Mouse (Mus musculus) hindbrain, embryonic 12.5 days (tissue): ENCODE measurements at regions not wholly inside any gene's neighbourhood (a gene's known extent, or its start where the extent isn't known, plus 50 kb on each side); places are given as distances from the start of the nearest gene placed in this dataset.

ENCODE experiments used
- ATAC-seq: fragments of 200-750 bp; cut with Nextera tagmentation; 2 replicates; pipeline ENCODE4 v1.8.0; 2017; ENCODE audit warnings: moderate TSS enrichment; ENCODE audit not compliant: low FRiP score
- H3K27ac ChIP-seq: fragments of 300-500 bp; sonication (generic); 2 replicates; pipeline ENCODE4 v1.5.1; 2016; ENCODE audit warnings: mild to moderate bottlenecking
- H3K27me3 ChIP-seq: fragments of 300-500 bp; sonication (generic); 2 replicates; pipeline ENCODE4 v1.6.1; 2016; ENCODE audit warnings: mild to moderate bottlenecking
- H3K36me3 ChIP-seq: fragments of 300-500 bp; sonication (generic); 2 replicates; pipeline ENCODE4 v1.6.1; 2016; ENCODE audit warnings: mild to moderate bottlenecking
- H3K4me1 ChIP-seq: fragments of 300-500 bp; sonication (generic); 2 replicates; pipeline ENCODE4 v1.6.1; 2016
- H3K4me2 ChIP-seq: fragments of 300-500 bp; sonication (generic); replicated peaks from 2 replicates; pipeline ENCODE4 v1.6.1; 2016; ENCODE audit warnings: mild to moderate bottlenecking
- H3K4me3 ChIP-seq: fragments of 300-500 bp; sonication (generic); 2 replicates; pipeline ENCODE4 v1.5.1; 2016; ENCODE audit warnings: mild to moderate bottlenecking
- H3K9ac ChIP-seq: fragments of 300-500 bp; sonication (generic); 2 replicates; pipeline ENCODE4 v1.6.1; 2016; ENCODE audit warnings: mild to moderate bottlenecking, moderate library complexity
- H3K9me3 ChIP-seq: fragments of 300-500 bp; sonication (generic); replicated peaks from 2 replicates; pipeline ENCODE4 v1.6.1; 2016; ENCODE audit warnings: mild to moderate bottlenecking
- WGBS: fragments of 180-500 bp; shearing (Covaris S2); methylation state at CpG from one replicate; pipeline ENCODE4 v1.1.7; 2016; 5-methylcytosine and 5-hydroxymethylcytosine counted together

DNA sequence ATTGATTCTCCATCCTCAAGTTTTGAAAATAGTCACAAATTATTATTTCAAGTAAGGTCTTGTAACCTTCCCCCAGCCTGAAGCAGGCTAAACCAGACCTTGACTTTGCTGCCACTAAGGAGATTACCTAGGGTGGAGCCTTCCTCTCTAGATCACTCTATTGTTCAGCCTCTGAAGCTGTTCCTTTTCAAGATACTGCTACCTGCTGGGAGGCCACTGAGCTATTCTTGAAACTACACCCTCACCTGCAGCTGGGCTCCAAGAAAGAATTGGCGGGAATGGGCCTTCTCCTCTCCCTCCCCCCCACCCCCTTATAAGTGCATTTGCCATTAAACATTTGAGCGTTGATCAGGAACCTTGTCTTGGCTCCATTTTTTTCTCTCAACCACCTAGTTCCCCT is 534.2 kb upstream of the Dmac1 start:
- ATAC-seq = no peak
- Histone ChIP-seq H3K27me3 (no peaks in the 10 kb centered on the region), H3K36me3 (no peaks in the 10 kb centered on the region), H3K9me3 (no peaks in the 10 kb centered on the region), H3K4me1 (no peaks in the 10 kb centered on the region), H3K4me3 (no peak overlapping the region), H3K9ac (no peak overlapping the region), H3K4me2 (no peak overlapping the region), H3K27ac (no peak overlapping the region)
- WGBS = 40% methylated on average over 2 of the region's 2 CpGs

DNA sequence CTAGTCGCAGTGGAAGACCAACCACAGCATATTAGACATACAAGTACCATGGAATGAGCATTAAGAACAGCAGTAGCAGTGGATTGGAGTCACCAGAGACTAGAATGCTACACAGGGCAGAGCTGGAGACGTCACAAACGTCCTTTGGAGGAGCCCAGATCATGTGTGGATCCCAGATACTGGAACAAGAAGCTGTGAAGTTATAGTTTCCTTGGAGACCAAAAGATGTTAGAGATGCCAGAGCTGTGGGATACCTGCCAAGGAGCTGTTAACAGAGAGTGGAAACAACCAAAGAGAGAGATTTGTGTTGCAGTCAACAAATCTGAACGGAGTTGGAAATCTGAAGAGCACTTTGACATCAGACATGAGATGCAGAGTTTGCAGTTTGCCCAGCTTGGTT is 523.8 kb upstream of the Dmac1 start:
- H3K27ac ChIP-seq = no peak overlapping the region
- H3K9ac ChIP-seq = no peak overlapping the region
- H3K36me3 ChIP-seq = no peaks in the 10 kb centered on the region
- ATAC-seq = no peak
- WGBS = 82% methylated on average over 4 of the region's 4 CpGs
- H3K27me3 ChIP-seq = no peaks in the 10 kb centered on the region
- no peaks in the 10 kb centered on the region for H3K9me3 ChIP-seq
- no peak overlapping the region for H3K4me3 ChIP-seq
- no peaks in the 10 kb centered on the region for H3K4me1 ChIP-seq
- no peak overlapping the region for H3K4me2 ChIP-seq

DNA sequence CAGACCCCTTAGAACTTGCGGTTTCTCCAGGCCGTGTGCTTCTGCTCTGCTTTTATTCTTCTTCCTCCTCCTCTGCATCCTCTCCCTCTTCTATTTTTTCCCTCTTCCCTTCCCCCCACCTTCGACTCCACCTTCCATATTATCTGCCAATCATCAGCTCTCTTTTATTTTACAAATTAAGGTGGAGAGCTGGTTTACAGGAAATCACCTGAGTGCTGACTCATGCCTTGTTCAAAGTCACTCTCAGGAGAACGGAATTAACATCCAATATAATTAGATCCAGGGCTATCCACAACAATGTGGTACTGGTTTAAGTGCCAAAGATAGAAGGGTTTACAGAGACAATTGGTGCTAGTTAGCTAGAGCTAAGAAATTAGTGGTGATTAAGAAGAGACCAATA is 523.1 kb upstream of the Dmac1 start:
- Histone ChIP-seq H3K4me2 (no peak overlapping the region), H3K9ac (no peak overlapping the region), H3K36me3 (no peaks in the 10 kb centered on the region), H3K9me3 (no peaks in the 10 kb centered on the region), H3K4me3 (no peak overlapping the region), H3K27ac (no peak overlapping the region), H3K4me1 (no peaks in the 10 kb centered on the region), H3K27me3 (no peaks in the 10 kb centered on the region)
- no peak for ATAC-seq
- WGBS = 88% methylated on average over 4 of the region's 4 CpGs

DNA sequence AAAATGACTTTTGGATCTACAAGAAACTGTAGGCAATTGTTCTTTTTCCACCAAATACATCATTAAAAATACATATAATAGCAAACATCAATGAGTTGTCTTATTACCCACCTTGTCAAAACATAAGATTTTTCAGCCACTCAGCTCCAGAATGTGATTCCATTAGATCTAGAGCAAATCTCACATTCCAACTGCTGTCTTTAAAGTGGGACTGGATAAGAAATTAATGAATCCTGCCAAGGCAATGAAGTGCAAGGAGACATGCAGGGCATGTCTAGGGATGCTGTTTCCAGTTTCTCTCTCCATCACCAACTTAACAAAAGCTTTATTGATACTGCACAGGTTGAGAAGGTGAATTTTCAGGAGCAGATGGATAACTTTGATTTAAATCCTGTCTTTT is 513.7 kb upstream of the Dmac1 start:
- no peak overlapping the region for H3K9ac ChIP-seq
- no peak overlapping the region for H3K4me2 ChIP-seq
- H3K36me3 ChIP-seq = no peaks in the 10 kb centered on the region
- no peaks in the 10 kb centered on the region for H3K27me3 ChIP-seq
- no peaks in the 10 kb centered on the region for H3K9me3 ChIP-seq
- H3K27ac ChIP-seq = no peak overlapping the region
- no peak for ATAC-seq
- H3K4me1 ChIP-seq = no peaks in the 10 kb centered on the region
- H3K4me3 ChIP-seq = no peak overlapping the region

DNA sequence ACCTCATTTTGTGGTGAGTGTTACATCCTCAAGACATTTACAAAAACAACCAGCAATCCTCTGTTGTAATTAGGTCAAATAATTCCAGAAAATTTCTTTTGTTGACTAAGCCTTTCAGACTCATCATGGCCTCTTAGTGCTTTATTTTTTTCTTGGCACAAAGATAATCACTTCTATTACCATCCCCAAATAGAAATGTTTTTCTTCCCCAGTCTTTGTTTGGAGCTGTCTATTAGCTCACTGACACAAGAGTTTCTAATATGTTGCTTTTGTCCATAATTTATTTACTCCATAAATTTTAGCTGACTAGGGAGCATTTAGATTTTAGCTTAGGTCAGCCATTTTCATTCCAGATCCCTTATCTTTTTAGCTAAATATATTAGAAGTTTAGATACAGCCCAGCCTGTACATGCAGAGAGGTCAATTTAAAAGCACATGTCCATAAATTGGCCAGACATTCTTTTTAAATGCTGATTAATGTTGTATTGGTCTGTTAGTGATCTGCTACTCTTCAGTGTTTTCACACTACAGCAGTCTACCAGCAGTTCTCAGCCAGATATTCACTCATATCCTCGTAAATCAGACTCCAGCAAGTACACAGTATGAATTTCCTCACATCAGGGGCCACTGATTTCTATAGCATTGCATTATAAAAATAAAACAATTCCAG is 513.0 kb upstream of the Dmac1 start:
- 85% methylated on average over 1 of the region's 1 CpGs for WGBS
- Histone ChIP-seq H3K4me3 (no peak overlapping the region), H3K9me3 (no peaks in the 10 kb centered on the region), H3K27ac (no peak overlapping the region), H3K9ac (no peak overlapping the region), H3K4me1 (no peaks in the 10 kb centered on the region), H3K4me2 (no peak overlapping the region), H3K27me3 (no peaks in the 10 kb centered on the region), H3K36me3 (no peaks in the 10 kb centered on the region)
- no peak for ATAC-seq

DNA sequence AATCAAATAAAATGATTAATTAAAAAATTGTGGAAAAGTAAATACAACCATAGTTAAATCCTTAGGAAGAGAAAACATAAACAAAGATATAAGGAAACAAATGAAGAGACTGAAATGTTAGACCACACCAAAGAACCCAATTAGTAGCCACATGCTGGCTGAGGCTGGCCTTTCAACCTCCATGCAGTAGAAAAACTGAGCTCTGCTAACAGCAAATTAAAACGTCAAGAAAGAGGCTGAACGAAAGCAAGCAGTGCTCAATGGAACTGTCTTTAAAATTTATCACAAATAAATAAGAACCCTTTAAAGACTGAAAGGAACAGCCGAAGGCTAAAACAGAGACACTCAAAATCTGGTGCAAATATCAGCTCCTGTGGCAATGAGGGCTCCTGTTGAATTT is 509.3 kb upstream of the Dmac1 start:
- WGBS = 56% methylated on average over 3 of the region's 3 CpGs
- no peak for ATAC-seq
- no peak overlapping the region for H3K27ac ChIP-seq
- H3K4me2 ChIP-seq = no peak overlapping the region
- no peak overlapping the region for H3K4me3 ChIP-seq
- no peaks in the 10 kb centered on the region for H3K4me1 ChIP-seq
- no peaks in the 10 kb centered on the region for H3K36me3 ChIP-seq
- H3K9me3 ChIP-seq = no peaks in the 10 kb centered on the region
- no peaks in the 10 kb centered on the region for H3K27me3 ChIP-seq
- H3K9ac ChIP-seq = no peak overlapping the region

DNA sequence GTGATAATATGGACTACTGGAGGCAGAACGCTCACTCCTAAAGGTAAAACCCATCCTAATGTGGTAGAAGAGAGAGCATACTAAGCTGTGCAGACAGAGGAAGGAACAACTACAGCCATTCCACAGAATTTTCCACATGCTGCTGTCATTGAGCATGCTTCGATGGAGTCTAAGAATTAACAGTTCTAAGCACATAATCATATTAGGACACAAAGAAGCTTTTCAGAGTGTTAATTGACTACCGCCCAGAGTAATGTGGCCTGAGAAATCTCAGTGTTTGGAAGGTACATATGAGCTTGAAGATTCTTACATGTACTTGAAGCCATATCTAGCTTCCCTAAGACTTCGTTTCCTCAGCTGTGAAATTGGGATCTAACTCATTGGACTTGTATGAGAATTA is 508.3 kb upstream of the Dmac1 start:
- no peak for ATAC-seq
- H3K36me3 ChIP-seq = no peaks in the 10 kb centered on the region
- no peak overlapping the region for H3K4me3 ChIP-seq
- H3K9me3 ChIP-seq = no peaks in the 10 kb centered on the region
- no peak overlapping the region for H3K9ac ChIP-seq
- no peaks in the 10 kb centered on the region for H3K4me1 ChIP-seq
- no peaks in the 10 kb centered on the region for H3K27me3 ChIP-seq
- H3K4me2 ChIP-seq = no peak overlapping the region
- WGBS = 91% methylated on average over 4 of the region's 4 CpGs
- H3K27ac ChIP-seq = no peak overlapping the region

DNA sequence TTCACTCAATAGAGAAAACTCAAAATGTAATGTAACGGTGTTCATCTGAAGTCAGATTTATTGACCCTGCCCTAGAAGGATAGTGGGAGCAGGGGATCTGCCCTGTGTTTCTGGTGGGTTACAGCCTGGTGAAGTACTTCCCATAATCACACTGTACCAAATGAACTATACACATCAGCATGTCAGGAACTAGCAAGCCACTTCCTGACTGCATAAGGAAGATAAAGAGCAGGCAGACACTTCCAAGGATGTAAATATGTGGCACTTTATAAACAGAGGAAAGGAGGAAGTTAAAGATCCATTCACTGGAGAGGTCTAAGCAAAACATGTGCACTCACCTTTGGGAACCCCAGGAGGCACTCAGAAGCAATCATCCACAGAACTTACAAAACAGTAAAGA is 501.4 kb upstream of the Dmac1 start:
- no peak overlapping the region for H3K4me3 ChIP-seq
- no peaks in the 10 kb centered on the region for H3K27me3 ChIP-seq
- WGBS = 97% methylated on average over 1 of the region's 1 CpGs
- no peak for ATAC-seq
- no peak overlapping the region for H3K9ac ChIP-seq
- H3K4me1 ChIP-seq = no peaks in the 10 kb centered on the region
- no peak overlapping the region for H3K27ac ChIP-seq
- no peak overlapping the region for H3K4me2 ChIP-seq
- H3K9me3 ChIP-seq = no peaks in the 10 kb centered on the region
- no peaks in the 10 kb centered on the region for H3K36me3 ChIP-seq

DNA sequence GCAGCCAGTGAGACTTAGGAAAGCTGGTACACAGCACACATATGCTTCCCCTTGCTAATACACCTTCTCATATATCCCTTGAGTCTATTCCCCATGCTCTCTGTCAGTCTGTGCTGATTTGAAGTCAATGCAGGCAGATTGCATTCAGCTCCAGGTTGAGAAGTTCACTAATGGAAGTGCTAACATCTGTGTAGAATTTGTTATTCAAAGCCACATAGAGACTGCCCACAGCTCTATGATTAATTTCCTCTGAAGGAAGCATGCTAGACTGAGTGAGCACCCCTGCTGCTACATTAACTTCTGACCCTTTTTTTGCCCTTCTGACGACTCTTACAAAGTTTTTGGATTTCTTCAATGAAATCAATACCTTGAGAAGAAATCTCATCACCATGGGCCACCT is 486.0 kb upstream of the Dmac1 start:
- Histone ChIP-seq H3K4me3 (no peak overlapping the region), H3K9me3 (no peaks in the 10 kb centered on the region), H3K9ac (no peak overlapping the region), H3K27ac (no peak overlapping the region), H3K27me3 (no peaks in the 10 kb centered on the region), H3K4me1 (no peaks in the 10 kb centered on the region), H3K4me2 (no peak overlapping the region), H3K36me3 (no peaks in the 10 kb centered on the region)
- 24% methylated on average over 1 of the region's 1 CpGs for WGBS
- no peak for ATAC-seq

DNA sequence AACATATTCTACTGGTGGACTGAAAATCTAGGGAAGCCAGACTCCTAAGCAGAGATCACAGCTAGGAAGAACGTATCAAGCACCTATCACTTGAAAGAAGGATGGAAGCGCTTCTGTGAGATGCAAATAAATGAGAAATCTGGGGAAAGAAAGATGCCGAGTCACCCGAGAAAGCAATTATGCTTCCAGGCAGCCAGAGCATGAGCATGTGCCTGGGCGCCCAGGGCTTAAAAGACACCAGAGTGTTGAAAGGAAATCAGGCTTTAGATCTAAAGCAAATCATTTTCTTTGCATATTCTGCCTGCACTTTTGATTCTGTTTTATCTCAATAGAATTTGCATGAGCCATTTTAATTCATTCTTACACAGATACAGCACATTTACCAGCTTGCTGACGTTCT is 466.5 kb upstream of the Dmac1 start:
- Histone ChIP-seq H3K4me2 (no peak overlapping the region), H3K9ac (no peak overlapping the region), H3K27ac (no peak overlapping the region), H3K27me3 (no peaks in the 10 kb centered on the region), H3K36me3 (no peaks in the 10 kb centered on the region), H3K9me3 (no peaks in the 10 kb centered on the region), H3K4me1 (no peaks in the 10 kb centered on the region), H3K4me3 (no peak overlapping the region)
- 63% methylated on average over 6 of the region's 6 CpGs for WGBS
- no peak for ATAC-seq

DNA sequence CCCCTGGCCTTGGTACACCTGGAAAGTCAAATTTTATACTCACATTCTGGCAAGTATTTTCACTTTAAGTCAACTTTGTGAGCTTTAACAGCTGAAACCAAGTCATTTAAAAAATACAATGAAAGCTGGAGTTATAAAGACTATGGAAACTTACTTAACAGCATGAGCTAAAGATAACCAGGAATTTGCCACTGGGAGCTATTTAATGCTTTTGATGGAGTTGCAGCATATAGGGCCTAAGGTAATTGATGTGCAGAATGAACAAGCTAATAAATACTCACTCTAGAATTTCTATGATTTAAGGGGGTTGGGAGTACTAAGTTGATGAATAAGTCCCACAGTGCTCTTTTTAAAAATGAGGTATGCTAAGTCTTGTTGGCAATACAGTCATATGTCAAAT is 463.5 kb upstream of the Dmac1 start:
- ATAC-seq = no peak
- no peaks in the 10 kb centered on the region for H3K27me3 ChIP-seq

DNA sequence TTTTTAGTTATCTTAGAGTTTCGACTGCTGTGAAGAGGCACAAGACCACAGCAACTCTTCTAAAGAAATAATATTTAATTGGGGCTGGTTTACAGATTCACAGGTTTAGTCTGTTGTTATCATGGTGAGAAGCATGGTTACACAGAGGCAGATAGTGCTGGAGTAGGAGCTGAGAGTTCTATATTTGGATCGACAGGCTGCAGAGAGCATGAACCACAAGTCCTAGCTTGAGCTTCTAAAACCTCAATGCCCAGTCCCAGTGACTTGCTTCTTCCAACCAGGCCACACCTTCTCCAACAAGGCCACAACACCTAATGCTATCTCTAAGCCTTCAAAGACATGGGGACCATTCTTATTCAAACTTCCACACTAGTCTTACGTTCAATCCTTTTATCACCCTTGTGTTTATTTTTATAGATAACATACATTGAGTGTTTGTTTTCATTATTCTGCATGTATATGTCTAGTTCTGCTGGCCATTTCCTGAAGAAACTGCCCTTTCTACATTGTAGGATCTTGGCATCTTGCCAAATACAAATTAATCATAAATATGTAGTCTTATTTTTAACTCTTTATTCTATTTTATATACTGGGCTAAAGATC is 452.8 kb upstream of the Dmac1 start:
- H3K9me3 ChIP-seq = no peaks in the 10 kb centered on the region
- 81% methylated on average over 3 of the region's 3 CpGs for WGBS
- ATAC-seq = no peak
- no peak overlapping the region for H3K27ac ChIP-seq
- no peaks in the 10 kb centered on the region for H3K36me3 ChIP-seq
- H3K27me3 ChIP-seq = no peaks in the 10 kb centered on the region
- H3K4me2 ChIP-seq = no peak overlapping the region
- no peak overlapping the region for H3K9ac ChIP-seq
- H3K4me3 ChIP-seq = no peak overlapping the region
- no peaks in the 10 kb centered on the region for H3K4me1 ChIP-seq

More for the DNA sequence above, 463.5 kb upstream of the Dmac1 start:
- H3K4me3 ChIP-seq = no peak overlapping the region
- H3K27ac ChIP-seq = no peak overlapping the region
- no peak overlapping the region for H3K4me2 ChIP-seq
- no peaks in the 10 kb centered on the region for H3K36me3 ChIP-seq
- H3K9me3 ChIP-seq = no peaks in the 10 kb centered on the region
- H3K4me1 ChIP-seq = no peaks in the 10 kb centered on the region
- no peak overlapping the region for H3K9ac ChIP-seq

DNA sequence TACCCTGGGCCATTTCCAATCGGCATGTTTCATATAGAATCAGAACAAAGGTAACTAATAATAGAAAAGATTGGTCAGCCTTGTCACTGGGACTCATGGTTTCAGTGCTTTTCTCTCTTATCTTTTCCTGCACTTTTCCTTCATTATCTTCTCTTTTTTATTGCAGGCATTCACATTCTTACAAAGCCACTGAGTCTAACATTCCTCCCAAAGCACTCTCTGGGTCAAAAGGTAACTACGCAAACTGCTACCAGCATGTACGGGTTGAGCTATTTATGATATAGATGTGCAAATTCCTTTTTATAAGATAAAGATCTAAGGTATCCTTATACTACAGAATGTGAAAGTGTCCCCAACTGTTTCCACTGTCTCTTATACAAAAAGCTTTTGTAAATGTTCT is 436.5 kb upstream of the Dmac1 start:
- H3K27me3 ChIP-seq = no peaks in the 10 kb centered on the region
- ATAC-seq = no peak
- 92% methylated on average over 3 of the region's 3 CpGs for whole genome bisulfite sequencing
- no peak overlapping the region for H3K4me2 ChIP-seq
- H3K4me3 ChIP-seq = no peak overlapping the region
- H3K27ac ChIP-seq = no peak overlapping the region
- H3K4me1 ChIP-seq = no peaks in the 10 kb centered on the region
- no peaks in the 10 kb centered on the region for H3K36me3 ChIP-seq
- H3K9ac ChIP-seq = no peak overlapping the region
- no peaks in the 10 kb centered on the region for H3K9me3 ChIP-seq
